Mouse (Mus musculus) layer of hippocampus, adult 2 months (tissue): ENCODE data around the gene Gm128. TPM values are rescaled to one million over a fixed set of nuclear protein-coding genes. Genes with fewer than 3 reads are reported as not detected.
A peak's percentile ranks its signal among the peaks of the same experiment; 100 is the strongest.

Source experiments
- DNase-seq, 2 experiments: peaks; one replicate each; pipeline ENCODE4 v3.0.0; 2022; ENCODE audit warnings: low spot score in 2 of 2
- H3K27ac ChIP-seq: fragments of 200-600 bp; 2 replicates; pipeline ENCODE4 v1.8.1; 2022
- H3K4me3 ChIP-seq: fragments of 200-600 bp; 2 replicates; pipeline ENCODE4 v1.8.1; 2022; ENCODE audit warnings: mild to moderate bottlenecking
- CTCF ChIP-seq: fragments of 200-600 bp; conservative IDR thresholded peaks from 2 replicates; pipeline ENCODE4 v1.8.1; 2022; ENCODE audit warnings: antibody characterized with exemption, mild to moderate bottlenecking, moderate library complexity
- total RNA-seq, 2 experiments: library from RNA; stranded (reverse); gene quantifications; 2 replicates each; pipeline ENCODE4 v1.2.3; 2021

The Gm128 gene
- total RNA-seq, 2 experiments from 2014 or later, result 0.25 to 0.54 TPM

- no peak for TF ChIP-seq CTCF
- H3K27ac ChIP-seq, result peak overlapping the region; percentile 36
- no peak for DNase-seq
- no peak overlapping the region for H3K4me3 ChIP-seq
Observed at GRCm38 (mm10) chr3:95194721-95195135, 46.7 kb downstream of the Gm128 start.

Other genes starting within 250 kb of the Gm128 start
- gene Zfp687, start 226.2 kb downstream of the Gm128 start, total RNA-seq, result 10 to 100 TPM; 26.2 to 26.6 TPM
- gene Psmd4, start 199.0 kb downstream of the Gm128 start, total RNA-seq, result 100 to 1,000 TPM; 158 to 160 TPM
- gene Pip5k1a, start 134.7 kb downstream of the Gm128 start, total RNA-seq, result 10 to 100 TPM; 64.1 to 71.0 TPM
- 10 to 100 TPM; 43.5 to 46.1 TPM for gene Vps72, start 130.6 kb downstream of the Gm128 start, total RNA-seq
- under 1 TPM in 1 of 2 experiments, not detected in 1; 0.71 TPM for gene Tmod4, start 117.1 kb downstream of the Gm128 start, total RNA-seq
- gene Scnm1, start 107.6 kb downstream of the Gm128 start, total RNA-seq, result 10 to 100 TPM; 50.4 to 57.5 TPM
- gene Lysmd1, start 107.5 kb downstream of the Gm128 start, total RNA-seq, result 10 to 100 TPM; 16.4 to 16.7 TPM
- gene Tnfaip8l2, start 99.2 kb downstream of the Gm128 start, total RNA-seq, result 1 to 10 TPM; 2.5 to 2.7 TPM
- 10 to 100 TPM; 33.9 to 46.6 TPM for gene Sema6c, start 81.1 kb downstream of the Gm128 start, total RNA-seq
- gene Gabpb2, start 23.7 kb downstream of the Gm128 start, total RNA-seq, result 10 to 100 TPM; 15.4 to 20.0 TPM
- gene Cdc42se1, start 12.9 kb downstream of the Gm128 start, total RNA-seq, result 10 to 100 TPM; 67.5 to 77.5 TPM
- 100 to 1,000 TPM; 287 to 294 TPM for gene Mllt11, start 9.4 kb downstream of the Gm128 start, total RNA-seq
- under 1 TPM; 0.37 to 0.69 TPM for gene Bnipl, start 9.6 kb upstream of the Gm128 start, total RNA-seq
- 10 to 100 TPM; 19.1 to 22.7 TPM for gene Mindy1, start 39.7 kb upstream of the Gm128 start, total RNA-seq
- gene Prune1, start 40.5 kb upstream of the Gm128 start, total RNA-seq, result 10 to 100 TPM; 22.0 to 22.4 TPM
- gene Anxa9, start 65.6 kb upstream of the Gm128 start, total RNA-seq, result 1 to 10 TPM; 1.5 TPM
- 10 to 100 TPM; 53.1 to 63.3 TPM for gene Cers2, start 73.2 kb upstream of the Gm128 start, total RNA-seq
- gene Setdb1, start 115.6 kb upstream of the Gm128 start, total RNA-seq, result 10 to 100 TPM; 37.7 to 39.2 TPM
- gene 4930558C23Rik, start 161.2 kb upstream of the Gm128 start, total RNA-seq, result not detected
- gene Arnt, start 192.8 kb upstream of the Gm128 start, total RNA-seq, result 10 to 100 TPM; 36.0 to 45.1 TPM